Mouse (Mus musculus) splenic B cell, adult 2 months (primary cell): ENCODE data around the gene Lhx3.

ENCODE experiments used
- DNase-seq: peaks from one replicate; pipeline ENCODE4 v3.0.0-alpha.2; 2011; ENCODE audit warnings: low read depth, low spot score
- H3K27me3 ChIP-seq: 2 replicates; pipeline ENCODE4 v1.6.1; 2012; ENCODE audit warnings: mild to moderate bottlenecking, low read length, moderate library complexity, mixed read lengths; ENCODE audit not compliant: control insufficient read depth, poor library complexity, insufficient read depth, severe bottlenecking
- H3K36me3 ChIP-seq: 2 replicates; pipeline ENCODE4 v1.6.1; 2012; ENCODE audit warnings: mild to moderate bottlenecking, low read length, moderate library complexity, mixed read lengths; ENCODE audit not compliant: control insufficient read depth, poor library complexity, insufficient read depth, severe bottlenecking

Lhx3 gene

DNA sequence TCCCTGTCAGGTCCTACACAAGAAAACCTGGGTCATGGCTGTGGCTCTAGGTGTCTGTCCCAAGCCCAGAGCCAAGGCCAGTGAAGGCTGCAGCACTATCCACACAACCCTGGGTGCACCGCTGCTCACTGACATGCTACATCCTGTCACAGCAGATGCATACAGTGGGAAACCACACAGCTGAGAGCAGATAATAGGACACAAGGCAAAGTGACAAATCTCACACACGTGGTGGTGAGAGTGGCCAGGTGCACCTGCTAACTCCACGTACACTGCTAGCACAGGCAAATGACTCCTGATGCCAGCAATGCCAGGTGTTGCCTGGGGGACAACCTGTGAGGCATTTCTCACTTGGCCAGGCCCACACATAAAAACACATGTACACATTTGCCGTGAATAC is 17.2 kb upstream of the Lhx3 start:
- Histone ChIP-seq H3K27me3 (no peaks in the 10 kb centered on the region), H3K36me3 (no peaks in the 10 kb centered on the region)
- no peak for DNase-seq

DNA sequence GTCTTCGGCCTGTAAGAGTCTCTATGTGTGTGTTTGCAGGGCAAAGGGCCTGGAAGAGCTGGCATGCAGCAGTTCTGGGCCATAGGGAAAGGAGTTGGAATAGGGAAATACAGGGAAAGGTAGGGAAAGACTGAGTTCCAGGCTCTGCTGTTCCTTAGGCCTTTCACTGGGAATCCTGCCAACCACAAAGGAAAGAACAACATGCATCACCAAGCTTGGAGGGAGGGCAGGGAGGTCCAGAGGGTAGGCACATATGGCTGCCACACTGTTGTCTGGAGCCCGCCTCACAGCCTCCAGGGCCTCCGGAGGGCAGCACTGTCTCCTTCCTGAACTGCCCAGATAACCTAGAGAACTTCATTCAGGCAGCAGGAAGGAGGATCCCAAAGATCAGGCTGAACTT is 15.9 kb upstream of the Lhx3 start:
- no peaks in the 10 kb centered on the region for H3K27me3 ChIP-seq
- no peaks in the 10 kb centered on the region for H3K36me3 ChIP-seq
- no peak for DNase-seq

DNA sequence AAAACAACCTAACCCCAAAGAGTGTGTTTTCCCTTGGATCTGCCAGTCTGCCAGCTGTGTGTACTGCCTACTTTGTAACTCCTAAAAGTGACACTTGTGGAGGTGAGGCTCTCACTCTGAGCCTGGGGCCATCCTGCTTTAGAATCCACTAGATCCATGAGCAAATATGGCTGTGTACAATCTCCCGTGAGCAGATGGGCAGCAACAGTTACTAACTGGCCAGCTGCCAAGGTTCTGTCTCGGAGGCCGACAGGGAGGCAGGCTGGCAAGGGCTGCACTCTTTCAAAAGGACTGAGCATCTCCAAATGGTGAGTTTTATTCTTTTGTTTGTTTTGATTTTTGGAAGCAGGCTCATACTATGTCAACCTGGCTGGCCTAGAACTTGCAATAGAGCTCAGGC is 6.4 kb upstream of the Lhx3 start:
- peaks cover 9% of the 10 kb centered on the region for H3K36me3 ChIP-seq
- no peak for DNase-seq
- no peaks in the 10 kb centered on the region for H3K27me3 ChIP-seq

DNA sequence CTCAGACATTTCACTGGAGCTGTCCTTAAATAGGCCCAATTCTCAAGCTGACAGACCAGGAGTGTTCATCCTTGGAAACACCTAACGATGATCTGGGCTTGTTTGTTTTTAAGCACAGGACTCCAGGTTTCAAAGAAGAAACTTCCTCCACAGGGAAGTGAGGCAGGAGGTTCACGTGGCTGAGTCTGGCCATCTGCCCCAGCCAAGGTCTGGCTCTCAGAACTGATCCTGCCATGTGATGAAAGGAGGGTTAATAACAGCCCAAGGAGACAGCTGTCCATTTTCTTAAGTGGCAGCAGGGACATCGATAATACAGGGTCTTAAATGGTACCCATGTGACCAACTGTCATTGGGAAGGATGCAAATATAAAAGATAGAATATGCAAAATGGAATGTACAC is 1.5 kb upstream of the Lhx3 start:
- Histone ChIP-seq H3K36me3 (peaks cover 9% of the 10 kb centered on the region), H3K27me3 (0 out of 2 replicates have a peak, but pooled peaks cover 2% of the 10 kb centered on the region)
- no peak for DNase-seq

DNA sequence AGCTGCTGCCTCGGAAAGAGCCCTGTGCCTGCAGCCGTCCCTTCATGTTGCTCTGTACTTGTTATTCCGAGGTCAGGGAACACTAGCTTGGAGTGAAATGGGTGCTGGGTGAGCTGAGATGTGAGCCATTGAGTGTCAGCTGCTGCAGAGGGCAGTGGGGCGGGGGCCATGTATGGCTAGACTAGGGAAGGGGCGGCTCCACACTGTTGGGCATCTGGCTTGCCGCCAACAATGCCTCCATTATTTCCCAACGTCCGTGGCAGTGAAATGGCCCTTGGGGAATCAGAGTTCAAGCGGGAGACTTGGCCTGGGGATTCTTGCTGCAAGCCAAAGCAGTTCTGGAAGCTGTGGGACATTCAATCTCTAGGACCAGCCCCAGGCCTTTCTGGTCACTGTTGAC is 530 bp downstream of the Lhx3 start:
- H3K36me3 ChIP-seq = peaks cover 6% of the 10 kb centered on the region
- 0 out of 2 replicates have a peak, but pooled peaks cover 2% of the 10 kb centered on the region for H3K27me3 ChIP-seq
- DNase-seq = no peak

DNA sequence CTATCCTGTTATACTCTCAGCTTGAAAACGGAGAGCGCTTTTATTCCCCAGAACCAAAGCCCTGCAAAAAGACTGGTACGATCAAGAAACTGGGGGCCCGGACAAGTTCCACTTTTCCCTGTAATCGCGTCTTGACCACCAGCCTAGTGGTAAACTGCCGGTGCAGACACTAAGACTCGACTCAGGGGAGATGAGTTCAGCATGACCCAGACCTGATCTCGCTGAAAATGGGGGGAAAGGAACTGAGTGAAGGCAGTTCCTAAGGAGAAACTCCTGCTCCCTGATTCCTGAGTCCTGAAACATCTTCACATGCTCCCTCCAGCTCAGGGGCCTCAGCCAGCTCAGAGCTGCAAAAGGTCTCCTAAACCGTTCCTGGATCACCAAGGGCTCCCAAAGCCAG is 2.3 kb downstream of the Lhx3 start:
- Histone ChIP-seq H3K27me3 (0 out of 2 replicates have a peak, but pooled peaks cover 2% of the 10 kb centered on the region), H3K36me3 (peaks cover 5% of the 10 kb centered on the region)
- no peak for DNase-seq

DNA sequence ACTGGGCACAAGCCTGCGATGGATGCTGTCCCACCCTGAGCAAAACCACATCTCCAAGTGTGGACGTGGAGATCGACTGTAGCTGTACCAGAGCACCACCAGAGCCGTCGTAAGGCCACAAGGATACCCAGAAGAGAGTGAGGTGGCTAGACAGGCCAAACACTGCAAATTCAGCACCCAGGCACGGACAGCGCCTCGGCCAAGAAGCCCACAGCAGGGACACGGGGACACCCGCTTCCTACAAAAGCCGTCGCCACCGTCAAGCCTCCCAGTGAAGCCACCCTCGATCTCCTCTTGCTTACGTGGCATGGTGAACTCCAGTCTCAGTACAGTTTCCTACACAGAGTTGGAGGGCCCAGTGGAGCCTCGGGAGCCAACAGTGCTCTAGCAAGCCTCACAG is 3.0 kb downstream of the Lhx3 start:
- Histone ChIP-seq H3K27me3 (0 out of 2 replicates have a peak, but pooled peaks cover 2% of the 10 kb centered on the region), H3K36me3 (no peaks in the 10 kb centered on the region)
- peak; percentile 10 for DNase-seq

DNA sequence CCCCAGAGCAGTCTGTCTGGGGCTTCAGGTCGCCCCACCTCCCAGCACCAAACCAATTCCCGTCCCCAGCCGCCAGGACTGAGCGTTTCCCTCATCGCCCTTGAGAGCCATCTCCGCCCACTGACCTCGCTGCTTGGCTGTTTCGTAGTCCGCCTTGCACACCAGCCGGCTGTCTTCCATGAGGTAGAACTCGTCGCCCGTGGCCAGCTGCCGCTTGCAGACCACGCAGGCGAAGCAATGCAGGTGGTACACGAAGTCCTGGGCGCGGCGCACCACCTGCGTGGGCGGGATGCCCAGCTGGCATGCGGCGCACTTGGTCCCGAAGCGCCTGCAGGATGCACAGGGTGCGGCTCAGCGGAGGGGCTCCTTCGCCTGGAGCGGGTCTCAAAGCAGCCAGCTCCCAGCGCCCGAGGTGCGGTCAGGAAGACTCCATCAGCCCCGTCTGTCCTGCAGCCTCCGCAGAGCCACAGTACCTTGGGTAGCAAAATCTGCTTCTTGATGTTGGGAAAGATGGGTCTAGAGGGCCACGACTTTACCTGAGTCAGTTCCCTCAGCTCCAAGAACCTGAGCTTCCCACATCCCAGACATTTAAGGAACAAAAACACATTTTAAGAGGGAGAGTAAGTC is 5.1 kb downstream of the Lhx3 start:
- DNase-seq = no peak
- H3K27me3 ChIP-seq = peaks cover 2% of the 10 kb centered on the region; the same call in 1 of the 2 replicates
- no peaks in the 10 kb centered on the region for H3K36me3 ChIP-seq

DNA sequence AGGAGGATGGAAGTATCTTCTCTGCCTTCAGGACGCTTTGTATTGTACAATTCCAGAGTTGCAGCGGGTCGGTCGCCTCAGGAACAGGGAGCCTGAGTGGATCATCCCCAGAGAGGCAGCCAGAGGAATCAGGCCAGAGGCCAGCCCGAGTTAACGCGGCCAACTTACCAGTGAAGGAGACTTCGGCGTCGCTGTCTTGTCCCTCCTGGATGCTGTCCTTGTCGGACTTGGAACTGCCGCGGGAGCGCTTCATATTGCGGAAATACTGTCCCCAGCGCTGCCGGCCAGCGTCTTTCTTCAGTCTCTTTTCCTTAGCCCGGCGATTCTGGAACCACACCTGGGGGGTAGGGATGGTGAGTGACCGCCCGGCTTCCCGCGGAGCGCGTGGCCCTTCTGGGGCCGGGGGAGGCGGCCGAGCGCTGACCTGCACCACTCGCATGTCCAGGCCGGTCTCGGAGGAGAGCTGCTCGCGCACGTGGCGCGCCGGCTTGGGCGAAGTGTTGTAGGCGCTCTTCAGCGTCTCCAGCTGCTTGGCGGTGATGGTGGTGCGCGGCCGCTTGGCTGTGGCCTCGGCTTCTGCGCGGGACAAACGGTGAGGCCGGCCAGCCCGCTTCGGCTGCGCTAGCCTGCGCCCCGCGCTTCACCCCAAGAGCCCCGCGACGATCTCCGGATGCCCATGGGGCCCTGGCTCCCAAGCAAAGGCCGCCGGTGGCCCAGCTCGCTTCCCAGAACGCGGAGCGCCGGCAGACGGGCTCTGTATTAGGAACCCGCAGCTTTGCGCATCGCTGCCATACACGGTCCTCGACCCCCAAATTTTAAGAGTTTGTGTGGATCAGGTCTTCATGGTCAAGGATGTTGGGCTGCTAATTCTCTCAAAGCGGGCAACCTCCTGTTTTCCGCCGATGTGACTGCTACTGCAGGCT is 5.9 kb downstream of the Lhx3 start:
- Histone ChIP-seq H3K36me3 (no peaks in the 10 kb centered on the region), H3K27me3 (no peaks in the 10 kb centered on the region; the same call in 1 of the 2 replicates)
- DNase-seq = no peak

DNA sequence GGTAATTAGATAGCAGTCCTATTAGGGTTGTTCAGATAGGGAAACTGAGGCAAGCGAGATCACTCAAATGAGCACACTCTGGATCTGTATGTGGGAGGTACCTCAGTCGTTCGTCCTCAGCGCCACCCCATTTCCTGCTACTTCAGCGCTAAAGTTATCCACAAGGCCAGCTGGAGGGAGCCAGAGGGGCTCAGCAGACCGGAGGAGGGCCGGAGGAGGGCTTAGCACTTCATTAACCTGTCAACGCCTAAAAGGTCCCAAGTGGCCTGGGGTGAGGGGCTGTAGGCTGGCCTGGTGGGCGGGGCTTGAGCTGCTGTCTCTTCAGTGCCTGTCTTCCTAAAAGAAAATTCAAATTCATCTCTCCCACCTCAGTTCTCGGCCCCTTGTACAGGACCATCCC is 9.6 kb downstream of the Lhx3 start:
- no peaks in the 10 kb centered on the region; the same call in 1 of the 2 replicates for H3K27me3 ChIP-seq
- no peak for DNase-seq

DNA sequence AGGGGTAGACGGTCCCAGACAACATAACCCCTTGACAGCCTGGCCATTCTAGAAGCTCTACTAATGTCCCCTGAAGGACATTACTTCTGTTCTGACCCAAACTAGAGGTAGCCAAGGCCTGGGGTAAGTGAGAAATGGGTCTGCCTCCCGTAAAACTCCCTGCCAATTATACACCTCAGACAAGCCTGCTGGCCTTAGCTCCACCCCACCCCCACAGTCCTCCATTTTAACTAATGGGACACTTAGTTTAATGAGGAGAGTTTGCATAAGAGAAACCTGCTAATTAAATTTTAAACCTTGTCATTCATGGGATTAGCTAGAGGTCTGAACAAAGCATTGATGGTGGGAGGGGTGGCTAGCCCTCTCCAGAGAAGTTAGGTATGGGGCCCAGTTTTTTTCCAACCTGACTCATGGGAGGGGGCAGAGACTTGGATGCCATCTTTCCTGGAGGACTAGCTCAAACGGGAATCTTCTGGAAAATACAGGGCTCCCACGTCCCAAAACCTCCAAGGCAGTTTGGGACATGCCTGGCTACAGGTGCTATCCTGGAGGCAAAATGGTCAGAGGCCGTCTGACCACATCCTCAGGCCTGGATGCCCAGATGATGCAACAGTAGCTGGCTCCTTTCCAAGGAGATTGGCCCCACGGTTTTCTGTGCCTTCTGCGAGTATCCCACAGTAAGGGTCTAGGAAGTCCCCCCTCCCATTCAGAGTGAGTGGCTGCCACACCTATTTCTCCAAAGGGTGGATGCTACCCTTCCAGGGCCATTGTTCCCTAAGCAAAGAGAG is 13.3 kb downstream of the Lhx3 start:
- H3K36me3 ChIP-seq = no peaks in the 10 kb centered on the region
- no peaks in the 10 kb centered on the region; the same call in 1 of the 2 replicates for H3K27me3 ChIP-seq
- DNase-seq = no peak

More for the DNA sequence above, 9.6 kb downstream of the Lhx3 start:
- H3K36me3 ChIP-seq = no peaks in the 10 kb centered on the region

DNA sequence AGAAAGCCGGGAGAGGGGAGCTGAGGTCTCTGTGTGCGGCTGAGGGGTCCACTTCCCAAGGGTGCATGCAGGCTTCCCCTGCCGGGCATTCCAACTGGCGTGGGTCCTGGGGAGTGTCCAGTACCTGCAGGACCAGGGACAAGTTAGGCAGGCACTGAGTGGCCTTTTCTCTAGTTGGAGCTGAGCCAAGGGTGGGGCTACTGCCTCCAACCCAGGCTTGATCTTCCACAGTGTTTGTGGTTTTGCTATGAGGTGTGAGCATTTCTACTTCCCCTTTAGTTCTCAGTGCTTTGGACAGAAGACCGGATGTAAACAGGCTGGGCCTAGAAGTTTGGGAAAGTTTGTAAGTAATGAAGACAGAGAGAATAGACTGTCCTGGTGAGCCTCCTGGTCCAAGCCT is 19.6 kb downstream of the Lhx3 start:
- peak; percentile 26 for DNase-seq
- no peaks in the 10 kb centered on the region for H3K27me3 ChIP-seq
- no peaks in the 10 kb centered on the region for H3K36me3 ChIP-seq

DNA sequence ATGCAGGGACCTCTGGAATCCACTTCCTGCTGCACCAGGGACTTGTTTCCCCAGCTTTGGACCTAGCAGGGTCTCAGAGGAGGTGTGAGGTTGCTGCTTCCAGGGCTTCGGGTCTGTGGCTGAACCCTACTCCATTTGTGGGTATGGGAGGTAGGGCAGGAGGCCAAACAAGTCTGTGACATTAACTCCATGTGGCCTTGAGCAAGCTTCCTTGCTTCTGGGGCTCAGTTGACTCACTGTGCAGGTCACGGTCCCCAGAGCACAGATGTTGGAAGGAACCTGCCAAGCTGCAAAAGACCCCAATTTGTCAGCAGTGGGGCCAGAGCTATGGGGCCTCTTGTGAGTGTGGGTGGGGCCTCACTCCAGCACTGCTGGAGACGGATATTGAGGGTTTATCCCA is 23.7 kb downstream of the Lhx3 start:
- H3K27me3 ChIP-seq = no peaks in the 10 kb centered on the region
- H3K36me3 ChIP-seq = no peaks in the 10 kb centered on the region

DNA sequence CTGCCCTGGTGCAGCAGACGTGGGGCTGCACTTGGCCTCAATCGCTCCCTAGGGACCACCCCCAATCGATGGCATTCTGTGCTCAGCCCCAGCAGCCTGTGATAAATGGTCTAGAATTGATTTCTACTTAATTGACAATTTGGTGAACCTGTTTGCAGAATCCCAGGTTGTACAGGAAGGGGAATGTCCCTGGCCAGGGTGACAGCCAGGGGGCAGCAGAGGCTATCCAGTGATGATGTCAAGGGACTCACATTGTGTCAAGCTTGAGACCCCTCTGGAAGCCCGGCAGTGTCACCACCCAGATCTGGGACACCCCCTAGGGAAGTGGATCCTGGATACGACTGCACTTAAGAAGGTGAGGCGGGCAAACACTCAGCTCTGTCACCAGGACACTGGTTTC is 25.4 kb downstream of the Lhx3 start:
- no peaks in the 10 kb centered on the region for H3K36me3 ChIP-seq
- DNase-seq = peak; percentile 31
- H3K27me3 ChIP-seq = no peaks in the 10 kb centered on the region

More for the DNA sequence above, 23.7 kb downstream of the Lhx3 start:
- no peak for DNase-seq

DNA sequence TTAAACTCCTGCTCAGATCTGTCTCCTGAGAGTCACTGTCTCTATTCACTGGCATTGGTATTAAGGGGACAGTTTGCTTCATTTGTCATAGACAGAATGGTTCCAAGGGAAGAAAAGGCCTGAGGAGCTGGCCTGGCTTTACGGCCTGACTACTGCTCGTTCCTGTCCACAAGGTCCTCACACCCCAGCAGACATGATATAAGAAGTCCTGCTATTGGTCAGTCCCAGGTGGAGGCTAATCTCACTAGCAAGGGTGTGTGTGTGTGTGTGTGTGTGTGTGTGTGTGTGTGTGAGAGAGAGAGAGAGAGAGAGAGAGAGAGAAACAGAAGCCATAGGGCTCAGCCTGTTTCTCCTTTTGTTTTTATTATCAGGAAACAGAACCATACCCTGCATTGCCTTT is 30.9 kb downstream of the Lhx3 start:
- no peak for DNase-seq
- no peaks in the 10 kb centered on the region for H3K36me3 ChIP-seq
- H3K27me3 ChIP-seq = no peaks in the 10 kb centered on the region
